Mouse (Mus musculus) bone marrow, adult 2 months (tissue): ENCODE measurements around the gene Ubp1.

Experiments used
- CTCF ChIP-seq: fragments of 200-500 bp; IDR thresholded peaks from 2 replicates; pipeline ENCODE4 v1.5.1; 2011; ENCODE audit warnings: low read length, control low read depth; ENCODE audit not compliant: control insufficient read depth, insufficient read depth
- POLR2A ChIP-seq: fragments of 200-500 bp; IDR thresholded peaks from 2 replicates; pipeline ENCODE4 v1.6.1; 2011; ENCODE audit warnings: low read depth, mild to moderate bottlenecking, control low read depth, low read length, borderline replicate concordance; ENCODE audit not compliant: control insufficient read depth

DNA sequence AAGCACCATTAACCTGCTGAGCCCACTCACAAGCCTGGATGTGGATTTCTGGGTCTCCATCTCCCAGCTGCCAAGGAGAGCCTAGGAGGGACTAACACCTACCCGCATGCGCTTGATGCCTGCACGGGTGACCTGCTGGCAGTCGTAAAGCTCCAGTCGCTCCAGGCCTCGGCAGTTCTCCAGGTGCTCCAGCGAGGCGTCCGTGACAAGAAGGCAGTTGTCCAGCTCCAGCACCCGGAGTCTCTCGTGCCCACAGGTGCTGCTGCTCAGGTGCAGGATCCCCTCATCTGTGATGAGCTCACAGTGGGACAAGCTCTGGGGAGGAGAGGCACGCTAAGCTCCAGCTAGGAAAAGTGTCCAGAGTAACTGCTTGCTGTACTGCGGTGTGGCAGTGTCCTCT is 48.6 kb downstream of the Ubp1 start:
- TF ChIP-seq POLR2A, result no peak
- TF ChIP-seq CTCF, result no peak
